Mouse (Mus musculus): ENCODE measurements around the gene Cmip.

GRCm38 (mm10) chr8:117242286-117242685 is 14.6 kb upstream of the Cmip start:
- TF ChIP-seq CTCF (IDR thresholded peaks at IDR 0.05; ENCODE audit: control insufficient read depth, insufficient read depth, low read length), result no peak
- no peak for TF ChIP-seq POLR2A (IDR thresholded peaks at IDR 0.05; ENCODE audit: borderline replicate concordance, control insufficient read depth, low read depth, low read length)

Measured in bone marrow, adult 2 months (tissue).